Mouse (Mus musculus) limb, embryonic 12.5 days (tissue): ENCODE results near the gene Rpap2. TPM values are rescaled to one million over a fixed set of nuclear protein-coding genes. Genes with fewer than 3 reads are reported as not detected.

Experiments
- ATAC-seq: fragments of 200-750 bp; cut with Nextera tagmentation; 2 replicates; pipeline ENCODE4 v1.8.0; 2017; ENCODE audit warnings: low read depth, moderate TSS enrichment; ENCODE audit not compliant: insufficient number of reproducible peaks, insufficient read depth, low FRiP score, low TSS enrichment
- H3K27ac ChIP-seq: fragments of 300-500 bp; sonication (generic); 2 replicates; pipeline ENCODE4 v1.5.1; 2016; ENCODE audit warnings: mild to moderate bottlenecking, moderate library complexity
- H3K27me3 ChIP-seq: fragments of 300-500 bp; sonication (generic); 2 replicates; pipeline ENCODE4 v1.6.1; 2016; ENCODE audit warnings: mild to moderate bottlenecking, moderate library complexity
- H3K36me3 ChIP-seq: fragments of 300-500 bp; sonication (generic); 2 replicates; pipeline ENCODE4 v1.6.1; 2016; ENCODE audit warnings: mild to moderate bottlenecking, moderate library complexity
- H3K4me1 ChIP-seq: fragments of 300-500 bp; sonication (generic); replicated peaks from 2 replicates; pipeline ENCODE4 v1.6.1; 2016
- H3K4me2 ChIP-seq: fragments of 300-500 bp; sonication (generic); 2 replicates; pipeline ENCODE4 v1.6.1; 2016; ENCODE audit warnings: mild to moderate bottlenecking, moderate library complexity
- H3K4me3 ChIP-seq: fragments of 300-500 bp; sonication (generic); replicated peaks from 2 replicates; pipeline ENCODE4 v1.5.1; 2016; ENCODE audit warnings: mild to moderate bottlenecking
- H3K9ac ChIP-seq: fragments of 300-500 bp; sonication (generic); replicated peaks from 2 replicates; pipeline ENCODE4 v1.6.1; 2016; ENCODE audit warnings: mild to moderate bottlenecking, moderate library complexity
- H3K9me3 ChIP-seq: fragments of 300-500 bp; sonication (generic); 2 replicates; pipeline ENCODE4 v1.6.1; 2016; ENCODE audit warnings: mild to moderate bottlenecking, moderate library complexity
- WGBS: fragments of 180-500 bp; shearing (Covaris S2); methylation state at CpG from one replicate; pipeline ENCODE4 v1.1.7; 2016; 5-methylcytosine and 5-hydroxymethylcytosine counted together
- polyA plus RNA-seq: library from polyadenylated mRNA; unstranded; fragments of >200 nt; fragmentation: Nextera tagmentation; extraction: Ambion mirVana; gene quantifications from 2 replicates; pipeline ENCODE4 v1.2.1, GENCODE M21; 2016

Gene Rpap2
- polyA plus RNA-seq, 1 experiment from 2014 or later = 19.8 TPM

- Histone ChIP-seq H3K4me3 (no peak overlapping the region), H3K4me2 (no peak overlapping the region), H3K27me3 (peaks cover 13% of the 10 kb centered on the region; the same call in 1 of the 2 replicates), H3K9me3 (no peaks in the 10 kb centered on the region), H3K27ac (no peak overlapping the region), H3K4me1 (no peaks in the 10 kb centered on the region), H3K36me3 (no peaks in the 10 kb centered on the region), H3K9ac (no peak overlapping the region)
- no peak for ATAC-seq
- WGBS = 87% methylated on average over 8 of the region's 8 CpGs
Measured at GRCm38 (mm10) chr5:107708124-107708797, 111.1 kb downstream of the Rpap2 start.

Other genes with a start within 250 kb of the Rpap2 start
- 1.1 and 1.3 TPM in 2 replicates for gene Ephx4, start 194.6 kb upstream of the Rpap2 start, polyA plus RNA-seq
- not detected in 2 replicates for gene Lpcat2b, start 165.8 kb upstream of the Rpap2 start, polyA plus RNA-seq
- gene Btbd8, start 159.4 kb upstream of the Rpap2 start, polyA plus RNA-seq = 6.3 and 6.7 TPM in 2 replicates
- gene Gm42669, start 89.8 kb upstream of the Rpap2 start, polyA plus RNA-seq = 0.93 and 0.99 TPM in 2 replicates
- 0.13 and 0.14 TPM in 2 replicates for gene 1700028K03Rik, start 62.7 kb upstream of the Rpap2 start, polyA plus RNA-seq
- 50.2 and 52.9 TPM in 2 replicates for gene Glmn, start 515 bp downstream of the Rpap2 start, polyA plus RNA-seq
- gene Gfi1, start 128.7 kb downstream of the Rpap2 start, polyA plus RNA-seq = not detected in 2 replicates
- gene Ube2d2b, start 232.7 kb downstream of the Rpap2 start, polyA plus RNA-seq = 0.37 and 0.55 TPM in 2 replicates